Mouse (Mus musculus) MEL (cell line): ENCODE measurements at regions not wholly inside any gene's neighbourhood (a gene's known extent, or its start where the extent isn't known, plus 50 kb on each side); places are given as distances from the start of the nearest gene placed in this dataset.
"Not testable (repeated sequence)": the region's sequence is repeated elsewhere in the genome, so short reads cannot be mapped to it uniquely, and the experiment has no call there.

ENCODE experiments used
- CHD2 ChIP-seq: IDR thresholded peaks from 2 replicates; pipeline ENCODE4 v1.6.1; 2011; ENCODE audit warnings: low read length, improper control_type of control experiment
- CTCF ChIP-seq, 3 experiments: IDR thresholded peaks in 2 of 3; conservative IDR thresholded peaks in 1 of 3; 2 replicates each; pipeline ENCODE4 v1.5.1; 2011 to 2012; ENCODE audit warnings: low read length in 3 of 3, low read depth in 2 of 3, mild to moderate bottlenecking in 2 of 3, improper control_type of control experiment in 1 of 3, inconsistent platforms in 1 of 3, mixed read lengths in 1 of 3, moderate library complexity in 1 of 3; ENCODE audit not compliant: control insufficient read depth in 1 of 3, insufficient read depth in 1 of 3, poor library complexity in 1 of 3, severe bottlenecking in 1 of 3
- EP300 ChIP-seq, 2 experiments: IDR thresholded peaks; 2 replicates each; pipeline ENCODE4 v1.6.1; 2011; ENCODE audit warnings: improper control_type of control experiment in 2 of 2, low read length in 2 of 2, low read depth in 1 of 2, mild to moderate bottlenecking in 1 of 2
- JUND ChIP-seq: IDR thresholded peaks from 2 replicates; pipeline ENCODE4 v1.6.1; 2011; ENCODE audit warnings: low read depth, mild to moderate bottlenecking, improper control_type of control experiment, low read length
- MAFK ChIP-seq: IDR thresholded peaks from 2 replicates; pipeline ENCODE4 v1.6.1; 2011; ENCODE audit warnings: low read depth, mild to moderate bottlenecking, low read length, improper control_type of control experiment, borderline replicate concordance
- MAX ChIP-seq: IDR thresholded peaks from 2 replicates; pipeline ENCODE4 v1.6.1; 2011; ENCODE audit warnings: low read length, improper control_type of control experiment
- MYC ChIP-seq: IDR thresholded peaks from 2 replicates; pipeline ENCODE4 v1.6.1; 2011; ENCODE audit warnings: low read depth, mild to moderate bottlenecking, low read length, improper control_type of control experiment, moderate library complexity
- NELFE ChIP-seq: IDR thresholded peaks from 2 replicates; pipeline ENCODE4 v1.6.1; 2011; ENCODE audit warnings: low read depth, low read length, improper control_type of control experiment
- NRF1 ChIP-seq: IDR thresholded peaks from 2 replicates; pipeline ENCODE4 v1.6.1; 2014; ENCODE audit warnings: low read depth, mild to moderate bottlenecking, inconsistent platforms, low read length, improper control_type of control experiment, moderate library complexity; ENCODE audit not compliant: poor library complexity, insufficient read depth, severe bottlenecking
- RAD21 ChIP-seq: IDR thresholded peaks from 2 replicates; pipeline ENCODE4 v1.6.1; 2011; ENCODE audit warnings: mild to moderate bottlenecking, low read depth, low read length, improper control_type of control experiment
- UBTF ChIP-seq: IDR thresholded peaks from 2 replicates; pipeline ENCODE4 v1.6.1; 2012; ENCODE audit warnings: low read depth, mild to moderate bottlenecking, inconsistent platforms, low read length, improper control_type of control experiment, moderate library complexity, borderline replicate concordance; ENCODE audit not compliant: insufficient read depth
- USF1 ChIP-seq: IDR thresholded peaks from 2 replicates; pipeline ENCODE4 v1.6.1; 2014; ENCODE audit warnings: low read depth, mild to moderate bottlenecking, inconsistent platforms, low read length, improper control_type of control experiment, moderate library complexity
- USF2 ChIP-seq, 2 experiments: IDR thresholded peaks; 2 replicates each; pipeline ENCODE4 v1.6.1; 2011 to 2012; ENCODE audit warnings: improper control_type of control experiment in 2 of 2, low read length in 2 of 2, borderline replicate concordance in 1 of 2, inconsistent platforms in 1 of 2, low read depth in 1 of 2, mild to moderate bottlenecking in 1 of 2; ENCODE audit not compliant: insufficient read depth in 1 of 2

- TF ChIP-seq CTCF (IDR thresholded peaks at IDR 0.05 in 2 of 3, conservative IDR thresholded peaks at IDR 0.05 in 1 of 3; ENCODE audit: control insufficient read depth in 1 of 3, insufficient read depth in 1 of 3, low read depth in 2 of 3, low read length in 3 of 3, poor library complexity in 1 of 3, severe bottlenecking in 1 of 3) (peak in 2 of 3 experiments; percentile 30 to 43; a peak in 5 of 6 replicates), RAD21 (peak; percentile 46)
- not testable (repeated sequence) for TF ChIP-seq JUND; NELFE; MYC; MAFK; USF2 (IDR thresholded peaks at IDR 0.05; ENCODE audit: borderline replicate concordance in 1 of 2, insufficient read depth in 1 of 2, low read depth in 1 of 2, low read length in 2 of 2); EP300 (IDR thresholded peaks at IDR 0.05; ENCODE audit: low read depth in 1 of 2, low read length in 2 of 2); MAX; CHD2; USF1; UBTF; NRF1
Observed at GRCm38 (mm10) chr5:3146544-3147295, 194.6 kb upstream of the Cdk6 start.
